ENCODE assay signal across 11 mouse cellular contexts in genomic region chr7:44647729-44648128, GRCm38 (mm10). TPM values are rescaled to one million over a fixed set of nuclear protein-coding genes. Genes with fewer than 3 reads are reported as not detected.
DNase-seq lines count a peak whose midpoint lies in the region; ATAC-seq and TF ChIP-seq lines count a peak whose summit lies in the region.
"Had no signal": no experiment of that assay in that cellular context is flagged by ENCODE, and none has a peak within 500 bp of the region (broad histone marks: within the 10 kb centered on the region; RNA-seq: fewer than 3 reads in every experiment).

No protein-coding gene starts in this region.

- H3K27ac ChIP-seq in heart, adult 2 months, result peak overlapping the region; percentile 10; the same call in 1 of the 2 replicates
- H3K27ac ChIP-seq in heart, embryonic 12.5 days (ENCODE audit: poor library complexity, severe bottlenecking), result no peak overlapping the region
- no peak overlapping the region for H3K27ac ChIP-seq in lung, postnatal 0 days (ENCODE audit: low read length)
- no peak overlapping the region for H3K27ac ChIP-seq in stomach, postnatal 0 days (replicated peaks)
- H3K27ac ChIP-seq: embryonic facial prominence, embryonic 12.5 days; hindbrain, embryonic 12.5 days; midbrain, embryonic 13.5 days had no signal

- no peaks in the 10 kb centered on the region for H3K9me3 ChIP-seq in heart, embryonic 12.5 days (replicated peaks)
- no peaks in the 10 kb centered on the region for H3K9me3 ChIP-seq in lung, postnatal 0 days (ENCODE audit: low read length)
- H3K9me3 ChIP-seq in stomach, postnatal 0 days (ENCODE audit: control insufficient read depth, low read length), result no peaks in the 10 kb centered on the region
- H3K9me3 ChIP-seq: embryonic facial prominence, embryonic 12.5 days; hindbrain, embryonic 12.5 days; midbrain, embryonic 13.5 days had no signal

- ATAC-seq in heart, embryonic 12.5 days (ENCODE audit: insufficient number of reproducible peaks, low FRiP score), result no peak
- peak; percentile 72 for ATAC-seq in lung, postnatal 0 days
- ATAC-seq in stomach, postnatal 0 days (ENCODE audit: low FRiP score, low TSS enrichment), result peak; percentile 60
- ATAC-seq: liver, postnatal 0 days had no signal

- intact Hi-C loops in heart, adult 2 months (cut with DNase I), result loop anchor here (5.0 kb wide), 2 partner anchors 55 to 125 kb away; partner anchors contain the start of gene Mybpc2
- intact Hi-C loops in heart, postnatal 14 days (cut with DNase I), result loop anchor here (5.0 kb wide), 1 partner anchor 125 kb away; the partner anchor contains the start of gene Mybpc2

- no peak for TF ChIP-seq POLR2A in heart, adult 2 months (IDR thresholded peaks at IDR 0.05; ENCODE audit: insufficient read depth, low read depth, low read length)

- no peaks in the 10 kb centered on the region for H3K27me3 ChIP-seq in heart, adult 2 months (ENCODE audit: control insufficient read depth, insufficient read depth, low read length)
- H3K27me3 ChIP-seq in heart, embryonic 12.5 days (replicated peaks), result peaks cover 41% of the 10 kb centered on the region
- H3K27me3 ChIP-seq in lung, postnatal 0 days (replicated peaks; ENCODE audit: insufficient read depth, low read length), result no peaks in the 10 kb centered on the region
- no peaks in the 10 kb centered on the region for H3K27me3 ChIP-seq in stomach, postnatal 0 days (ENCODE audit: control insufficient read depth, insufficient read depth, low read length)

- H3K4me1 ChIP-seq in heart, adult 2 months (ENCODE audit: control insufficient read depth, insufficient read depth, low read length), result no peaks in the 10 kb centered on the region; the same call in 1 of the 2 replicates
- no peaks in the 10 kb centered on the region for H3K4me1 ChIP-seq in heart, embryonic 12.5 days (replicated peaks)
- no peaks in the 10 kb centered on the region for H3K4me1 ChIP-seq in lung, postnatal 0 days (ENCODE audit: insufficient read depth, low read depth, low read length)
- H3K4me1 ChIP-seq in stomach, postnatal 0 days (replicated peaks; ENCODE audit: control insufficient read depth, insufficient read depth), result no peaks in the 10 kb centered on the region
- H3K4me1 ChIP-seq: embryonic facial prominence, embryonic 12.5 days; hindbrain, embryonic 12.5 days; midbrain, embryonic 13.5 days had no signal

- 0 out of 2 replicates have a peak, but pooled peaks have one; percentile 45 for TF ChIP-seq EP300 in heart, adult 2 months (IDR thresholded peaks at IDR 0.05; ENCODE audit: insufficient read depth, low read depth, low read length)
- TF ChIP-seq EP300 in lung, postnatal 0 days (IDR thresholded peaks at IDR 0.05), result peak; percentile 56; the same call in 1 of the 2 replicates
- TF ChIP-seq EP300 in stomach, postnatal 0 days (optimal IDR thresholded peaks at IDR 0.05), result no peak

- no peak overlapping the region for H3K4me2 ChIP-seq in heart, embryonic 12.5 days
- no peak overlapping the region for H3K4me2 ChIP-seq in lung, postnatal 0 days (replicated peaks; ENCODE audit: low read depth, low read length)
- no peak overlapping the region for H3K4me2 ChIP-seq in stomach, postnatal 0 days (replicated peaks; ENCODE audit: low read depth)
- H3K4me2 ChIP-seq: embryonic facial prominence, embryonic 12.5 days; hindbrain, embryonic 12.5 days; midbrain, embryonic 13.5 days had no signal

- TF ChIP-seq CTCF in heart, adult 2 months (IDR thresholded peaks at IDR 0.05), result no peak
- no peak for TF ChIP-seq CTCF in lung, postnatal 0 days (IDR thresholded peaks at IDR 0.05)
- TF ChIP-seq CTCF in stomach, postnatal 0 days (IDR thresholded peaks at IDR 0.05; ENCODE audit: low read depth), result no peak

- H3K79me2 ChIP-seq in heart, adult 2 months (replicated peaks; ENCODE audit: control insufficient read depth, insufficient read depth, low read length), result no peaks in the 10 kb centered on the region

- DNase-seq in heart, adult 2 months, result peak; percentile 46 to 58
- peak; percentile 40 to 43 for DNase-seq in heart, postnatal 14 days
- peak; percentile 44 for DNase-seq in lung, postnatal 0 days (ENCODE audit: low spot score)
- DNase-seq in stomach, postnatal 0 days (ENCODE audit: low spot score), result peak; percentile 40
- no peak for DNase-seq in spleen, postnatal 4 days (ENCODE audit: low spot score in 2 of 2)
- no peak for DNase-seq in embryo, embryonic 10.5 days (ENCODE audit: low spot score)

- WGBS in heart, adult 2 months, result 51% methylated on average over 10 of the region's 10 CpGs
- 63% methylated on average over 10 of the region's 10 CpGs for WGBS in heart, embryonic 12.5 days
- 25% methylated on average over 10 of the region's 10 CpGs for WGBS in lung, postnatal 0 days
- 16% methylated on average over 10 of the region's 10 CpGs for WGBS in stomach, postnatal 0 days

- no peak overlapping the region for H3K4me3 ChIP-seq in heart, adult 2 months
- H3K4me3 ChIP-seq in heart, embryonic 12.5 days, result no peak overlapping the region
- H3K4me3 ChIP-seq in lung, postnatal 0 days (ENCODE audit: low read depth, low read length), result no peak overlapping the region
- no peak overlapping the region for H3K4me3 ChIP-seq in stomach, postnatal 0 days (ENCODE audit: low read depth, low read length)
- H3K4me3 ChIP-seq: embryonic facial prominence, embryonic 12.5 days; hindbrain, embryonic 12.5 days; midbrain, embryonic 13.5 days had no signal

- no peaks in the 10 kb centered on the region for H3K36me3 ChIP-seq in heart, adult 2 months (ENCODE audit: control insufficient read depth, insufficient read depth, low read length)
- H3K36me3 ChIP-seq in heart, embryonic 12.5 days, result no peaks in the 10 kb centered on the region
- H3K36me3 ChIP-seq in lung, postnatal 0 days (ENCODE audit: insufficient read depth, low read length), result no peaks in the 10 kb centered on the region
- H3K36me3 ChIP-seq in stomach, postnatal 0 days (ENCODE audit: control insufficient read depth, insufficient read depth, low read length), result no peaks in the 10 kb centered on the region
- H3K36me3 ChIP-seq: embryonic facial prominence, embryonic 12.5 days; hindbrain, embryonic 12.5 days; midbrain, embryonic 13.5 days had no signal

- H3K9ac ChIP-seq in heart, adult 2 months (ENCODE audit: low read depth, low read length), result no peak overlapping the region
- no peak overlapping the region for H3K9ac ChIP-seq in heart, embryonic 12.5 days
- no peak overlapping the region for H3K9ac ChIP-seq in lung, postnatal 0 days (replicated peaks; ENCODE audit: low read depth)
- H3K9ac ChIP-seq in stomach, postnatal 0 days (ENCODE audit: low read length), result no peak overlapping the region
- H3K9ac ChIP-seq: embryonic facial prominence, embryonic 12.5 days; hindbrain, embryonic 12.5 days; liver, postnatal 0 days; midbrain, embryonic 13.5 days had no signal

RNA-seq across cellular contexts. Expression of gene Myh14, which starts 22.9 kb away (rescaled TPM):
- total RNA-seq in heart, adult 2 months (2021), result 10 to 100 TPM; 79.4 to 96.6 TPM
- polyA plus RNA-seq in heart, adult 2 months (2012; rRNA removed), result 23.1 and 24.8 TPM in 2 replicates
- polyA plus RNA-seq in heart, embryonic 12.5 days (2016; fragmentation: Nextera tagmentation; extraction: Ambion mirVana), result 0.59 and 1.0 TPM in 2 replicates
- total RNA-seq in heart, postnatal 14 days (2021), result 10 to 100 TPM; 55.0 to 72.4 TPM
- 202 and 215 TPM in 2 replicates for polyA plus RNA-seq in lung, postnatal 0 days (2015; fragmentation: Nextera tagmentation; extraction: Ambion mirVana)
- polyA plus RNA-seq in stomach, postnatal 0 days (2015; fragmentation: Nextera tagmentation; extraction: Ambion mirVana), result 28.1 and 28.4 TPM in 2 replicates

RNA-seq across cellular contexts. Expression of gene Kcnc3, which starts 57.3 kb away (rescaled TPM):
- total RNA-seq in heart, adult 2 months (2021), result 1 to 10 TPM; 2.2 to 2.9 TPM
- polyA plus RNA-seq in heart, adult 2 months (2012; rRNA removed), result 1.3 and 3.0 TPM in 2 replicates
- 0.15 and 0.17 TPM in 2 replicates for polyA plus RNA-seq in heart, embryonic 12.5 days (2016; fragmentation: Nextera tagmentation; extraction: Ambion mirVana)
- total RNA-seq in heart, postnatal 14 days (2021), result 1 to 10 TPM; 1.3 to 1.5 TPM
- 3.8 TPM in 2 replicates for polyA plus RNA-seq in lung, postnatal 0 days (2015; fragmentation: Nextera tagmentation; extraction: Ambion mirVana)
- polyA plus RNA-seq in stomach, postnatal 0 days (2015; fragmentation: Nextera tagmentation; extraction: Ambion mirVana), result 0.06 and 0.10 TPM in 2 replicates

Comparison
In these comparisons a context has a peak if more than half of its experiments do, and no peak if none do; other contexts are left out.
1. RNA of gene Myh14, which starts 22.9 kb away (polyA plus RNA-seq): 202 to 215 TPM in lung, postnatal 0 days, 28.1 to 28.4 TPM in stomach, postnatal 0 days and 23.1 to 24.8 TPM in heart, adult 2 months; 0.59 to 1.0 TPM in heart, embryonic 12.5 days; every median in the first group is over 10 times any median in the second.
2. DNase-seq: peak in heart, adult 2 months (2 of 2), heart, postnatal 14 days (2 of 2), lung, postnatal 0 days (single experiment) and stomach, postnatal 0 days (single experiment); none in spleen, postnatal 4 days (0 of 2) and embryo, embryonic 10.5 days (single experiment).